ENCODE assay signal across 8 mouse cellular contexts in the genomic region with DNA sequence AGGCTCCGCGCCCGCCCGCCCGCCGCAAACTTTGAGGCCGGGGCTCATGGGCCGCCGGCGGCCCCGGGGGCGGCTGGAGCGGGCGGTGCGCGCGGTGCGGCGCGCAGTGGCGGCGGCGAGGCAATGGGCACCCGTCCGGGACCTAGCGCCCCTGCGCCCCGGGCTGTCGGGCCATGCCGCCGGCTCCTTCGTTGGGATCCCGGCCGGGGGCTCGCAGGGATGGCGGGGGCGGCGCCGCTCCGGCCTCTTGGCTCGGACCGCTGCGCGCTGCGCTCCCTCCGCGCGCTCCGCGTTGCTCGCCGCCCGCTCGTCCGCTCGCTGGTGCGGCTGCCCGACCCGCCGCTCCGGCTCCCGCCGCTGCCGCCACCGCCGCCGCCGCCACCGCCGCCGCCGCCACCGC. TPM values are rescaled to one million over a fixed set of nuclear protein-coding genes. Genes with fewer than 3 reads are reported as not detected.
DNase-seq lines count a peak whose midpoint lies in the region; ATAC-seq and TF ChIP-seq lines count a peak whose summit lies in the region.

Gene Cabp7, minus strand, starts transcription at position 46 of the 400 bp plus-strand sequence.

- TF ChIP-seq CTCF in hindbrain, postnatal 0 days (IDR thresholded peaks at IDR 0.05; ENCODE audit: low read depth) = no peak

- H3K9me3 ChIP-seq in embryonic facial prominence, embryonic 13.5 days = no peaks in the 10 kb centered on the region
- H3K9me3 ChIP-seq in hindbrain, postnatal 0 days (ENCODE audit: low read length) = no peaks in the 10 kb centered on the region
- H3K9me3 ChIP-seq in midbrain, embryonic 15.5 days = no peaks in the 10 kb centered on the region

- peaks cover 95% of the 10 kb centered on the region for H3K27me3 ChIP-seq in embryonic facial prominence, embryonic 13.5 days
- H3K27me3 ChIP-seq in hindbrain, postnatal 0 days (ENCODE audit: insufficient read depth, low read length) = peaks cover 46% of the 10 kb centered on the region
- H3K27me3 ChIP-seq in midbrain, embryonic 15.5 days (replicated peaks) = peaks cover 71% of the 10 kb centered on the region

- H3K36me3 ChIP-seq in embryonic facial prominence, embryonic 13.5 days = no peaks in the 10 kb centered on the region
- no peaks in the 10 kb centered on the region for H3K36me3 ChIP-seq in hindbrain, postnatal 0 days (ENCODE audit: insufficient read depth, low read length)
- no peaks in the 10 kb centered on the region for H3K36me3 ChIP-seq in midbrain, embryonic 15.5 days (replicated peaks)

- WGBS in embryonic facial prominence, embryonic 13.5 days = under 1% methylated on average over 39 of the region's 73 CpGs
- 0% methylated on average over 11 of the region's 73 CpGs for WGBS in hindbrain, postnatal 0 days
- under 1% methylated on average over 44 of the region's 73 CpGs for WGBS in midbrain, embryonic 15.5 days

- no peak within 1 kb of the TSS for H3K27ac ChIP-seq in embryonic facial prominence, embryonic 13.5 days
- H3K27ac ChIP-seq in hindbrain, postnatal 0 days = no peak within 1 kb of the TSS
- H3K27ac ChIP-seq in midbrain, embryonic 15.5 days = no peak within 1 kb of the TSS

- ATAC-seq in embryonic facial prominence, embryonic 13.5 days (ENCODE audit: insufficient number of reproducible peaks, insufficient read depth, low FRiP score, low TSS enrichment, low read depth) = no peak
- no peak for ATAC-seq in hindbrain, postnatal 0 days
- ATAC-seq in midbrain, embryonic 15.5 days (replicated peaks) = peak; percentile 19
- ATAC-seq in granulocyte monocyte progenitor cell, adult 5-6 weeks (replicated peaks; ENCODE audit: poor library complexity, severe bottlenecking) = no peak

- peak within 1 kb of the TSS; percentile 59 for H3K9ac ChIP-seq in embryonic facial prominence, embryonic 13.5 days
- H3K9ac ChIP-seq in hindbrain, postnatal 0 days (replicated peaks; ENCODE audit: low read length) = peak within 1 kb of the TSS; percentile 55
- peak within 1 kb of the TSS; percentile 47 for H3K9ac ChIP-seq in midbrain, embryonic 15.5 days

- peak within 1 kb of the TSS; percentile 55 for H3K4me3 ChIP-seq in embryonic facial prominence, embryonic 13.5 days
- H3K4me3 ChIP-seq in hindbrain, postnatal 0 days (ENCODE audit: low read length) = peak within 1 kb of the TSS; percentile 60
- H3K4me3 ChIP-seq in midbrain, embryonic 15.5 days = peak within 1 kb of the TSS; percentile 66

- no peak for DNase-seq in layer of hippocampus, adult 8-10 months (ENCODE audit: low spot score in 2 of 2)
- DNase-seq in layer of hippocampus, adult 11-12 months (ENCODE audit: low spot score) = no peak
- no peak for DNase-seq in hindbrain, postnatal 0 days (ENCODE audit: low spot score)
- DNase-seq in B cell, adult 2 months = no peak
- no peak for DNase-seq in c-Kit-positive CD71-positive TER-119-positive erythroid progenitor cells, embryonic 14.5 days (ENCODE audit: low spot score)

- peak within 1 kb of the TSS; percentile 98 for H3K4me2 ChIP-seq in embryonic facial prominence, embryonic 13.5 days
- peak within 1 kb of the TSS; percentile 98 for H3K4me2 ChIP-seq in hindbrain, postnatal 0 days (ENCODE audit: low read depth, low read length)
- H3K4me2 ChIP-seq in midbrain, embryonic 15.5 days = peak within 1 kb of the TSS; percentile 100

- peaks cover 16% of the 10 kb centered on the region for H3K4me1 ChIP-seq in embryonic facial prominence, embryonic 13.5 days
- H3K4me1 ChIP-seq in hindbrain, postnatal 0 days (ENCODE audit: insufficient read depth, low read length) = no peaks in the 10 kb centered on the region; the same call in 1 of the 2 replicates
- peaks cover 28% of the 10 kb centered on the region for H3K4me1 ChIP-seq in midbrain, embryonic 15.5 days

RNA-seq across cellular contexts. Expression of gene Cabp7, which starts in this region (rescaled TPM):
- 100 to 1,000 TPM; 253 to 297 (median 281) TPM for total RNA-seq in layer of hippocampus, adult 8-10 months (2022)
- polyA plus RNA-seq in embryonic facial prominence, embryonic 13.5 days (2015; fragmentation: Nextera tagmentation; extraction: Ambion mirVana) = 0.17 and 0.34 TPM in 2 replicates
- 20.4 and 23.6 TPM in 2 replicates for total RNA-seq in hindbrain, postnatal 0 days (2014; rRNA removed)
- polyA plus RNA-seq in hindbrain, postnatal 0 days (2015; fragmentation: Nextera tagmentation; extraction: Ambion mirVana) = 2.9 and 3.3 TPM in 2 replicates
- polyA plus RNA-seq in midbrain, embryonic 15.5 days (2015; fragmentation: Nextera tagmentation; extraction: Ambion mirVana) = 1.8 and 2.2 TPM in 2 replicates
- not detected in 2 replicates for total RNA-seq in granulocyte monocyte progenitor cell, adult 5-6 weeks (2014; fragmentation: Nextera tagmentation)
- not detected in 2 replicates for total RNA-seq in granulocyte monocyte progenitor cell, adult 5-6 weeks (2017)

Comparison
In these comparisons a context has a peak if more than half of its experiments do, and no peak if none do; other contexts are left out.
1. RNA of gene Cabp7 (total RNA-seq): 253 to 297 TPM in layer of hippocampus, adult 8-10 months and 20.4 to 23.6 TPM in hindbrain, postnatal 0 days; not detected in granulocyte monocyte progenitor cell, adult 5-6 weeks; every median in the first group is over 10 times any median in the second.
2. RNA of gene Cabp7 (total RNA-seq): 253 to 297 TPM in layer of hippocampus, adult 8-10 months; 20.4 to 23.6 TPM in hindbrain, postnatal 0 days; every median in the first group is over 10 times any median in the second.
3. Peak in every context shown above with its lines, with median percentiles within 50 percentile points of each other: H3K4me2 ChIP-seq, H3K4me3 ChIP-seq and H3K9ac ChIP-seq.